Mouse (Mus musculus): ENCODE measurements around the gene Igsf11.

Igsf11 gene

DNA sequence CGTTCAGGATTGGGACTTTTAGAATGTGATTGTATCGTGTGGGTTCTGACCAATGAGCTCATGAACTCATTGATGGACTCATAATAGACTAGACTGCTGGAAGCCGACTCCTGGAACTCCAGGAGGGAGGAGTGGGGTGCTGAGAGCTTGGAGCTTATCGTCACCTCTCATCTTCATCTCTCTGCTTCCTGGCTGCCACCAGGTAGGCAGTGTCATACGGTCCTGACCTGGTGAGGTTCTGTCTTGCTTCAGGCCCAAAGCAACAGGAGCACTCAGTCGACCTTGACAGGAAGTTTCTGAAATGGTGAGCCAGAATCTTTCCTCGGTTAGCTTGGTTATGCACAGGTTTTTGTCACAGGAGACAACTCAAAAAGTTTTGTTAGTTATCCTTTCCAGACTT, at the start of gene Igsf11:
Igsf11 (plus strand) TSS at position 301 of the 400 bp plus-strand sequence.
- no peak for DNase-seq (ENCODE audit: low read depth, low spot score)

GRCm38 (mm10) chr16:38858120-38858749, 34.2 kb upstream of the Igsf11 start:
- peak; percentile 48 for DNase-seq (ENCODE audit: low read depth, low spot score)

DNA sequence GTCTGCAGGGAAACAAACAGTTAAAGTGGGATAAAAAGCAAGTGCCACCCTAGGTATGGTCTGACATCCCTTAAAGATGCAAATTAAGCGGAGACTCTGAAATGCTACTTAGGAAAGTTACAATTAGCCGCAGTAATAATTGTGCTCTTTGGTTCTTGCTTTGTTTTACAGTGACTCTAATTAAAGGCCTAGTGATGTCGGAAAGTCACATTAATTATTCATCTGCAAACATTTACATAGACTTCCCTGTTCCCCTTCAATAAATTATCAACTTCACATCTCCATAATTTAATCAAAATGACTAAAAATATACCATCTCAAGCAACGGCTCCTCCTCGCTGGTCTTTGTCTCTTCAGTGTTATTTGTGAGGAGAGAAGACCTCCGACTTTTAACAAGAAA, 31.9 kb upstream of the Igsf11 start:
- DNase-seq (ENCODE audit: low read depth, low spot score): no peak

- DNase-seq (ENCODE audit: low read depth, low spot score): no peak
Observed at GRCm38 (mm10) chr16:38864358-38864757, 28.1 kb upstream of the Igsf11 start.

DNA sequence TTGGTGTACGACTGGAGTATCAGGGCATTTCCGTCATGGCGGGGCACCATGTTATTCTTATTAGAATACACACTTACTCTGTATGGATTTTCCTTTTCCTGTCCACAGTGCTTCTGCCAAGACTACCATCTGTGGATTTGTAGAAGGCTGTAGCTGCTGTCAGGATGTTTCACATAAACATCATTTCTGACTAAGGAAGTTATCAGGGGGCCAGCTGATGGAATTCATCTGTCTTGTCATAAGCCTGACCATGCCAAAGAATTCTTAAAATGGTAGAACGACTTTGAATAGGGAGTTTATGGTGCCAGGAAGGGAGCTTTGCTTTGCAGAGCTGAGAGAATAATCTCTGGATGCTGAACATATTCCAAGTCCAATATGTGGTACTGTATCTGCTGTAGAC, 19.2 kb upstream of the Igsf11 start:
- DNase-seq (ENCODE audit: low read depth, low spot score): no peak

GRCm38 (mm10) chr16:38874481-38874880, 18.0 kb upstream of the Igsf11 start:
- DNase-seq (ENCODE audit: low read depth, low spot score): no peak

- DNase-seq (ENCODE audit: low read depth, low spot score): no peak
Observed at GRCm38 (mm10) chr16:38898816-38899425, 6.5 kb downstream of the Igsf11 start.

GRCm38 (mm10) chr16:38900024-38900423, 7.6 kb downstream of the Igsf11 start:
- no peak for DNase-seq (ENCODE audit: low read depth, low spot score)

GRCm38 (mm10) chr16:38902111-38902778, 9.8 kb downstream of the Igsf11 start:
- peak; percentile 84 for DNase-seq (ENCODE audit: low read depth, low spot score)

DNA sequence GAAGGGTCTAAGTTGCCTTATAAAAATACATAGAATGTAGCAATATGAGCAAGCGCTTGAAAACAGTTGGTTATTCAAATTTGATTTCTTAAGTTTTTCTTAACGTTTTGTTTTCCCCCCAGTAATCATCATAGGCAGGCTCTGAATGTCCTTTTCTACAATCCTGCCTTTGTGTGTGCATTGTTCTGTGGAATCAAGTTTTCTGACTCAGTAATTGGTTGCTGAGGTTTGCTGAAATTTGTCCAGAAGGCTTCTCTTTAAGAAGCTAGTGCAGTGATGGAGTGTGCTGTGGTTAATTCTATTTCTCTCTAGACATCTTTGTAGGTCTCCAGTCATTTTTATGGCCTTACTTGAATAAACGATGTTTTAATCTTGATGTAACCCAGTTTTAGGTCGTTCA, 10.5 kb downstream of the Igsf11 start:
- no peak for DNase-seq (ENCODE audit: low read depth, low spot score)

GRCm38 (mm10) chr16:38904202-38904601, 11.7 kb downstream of the Igsf11 start:
- no peak for DNase-seq (ENCODE audit: low read depth, low spot score)

DNA sequence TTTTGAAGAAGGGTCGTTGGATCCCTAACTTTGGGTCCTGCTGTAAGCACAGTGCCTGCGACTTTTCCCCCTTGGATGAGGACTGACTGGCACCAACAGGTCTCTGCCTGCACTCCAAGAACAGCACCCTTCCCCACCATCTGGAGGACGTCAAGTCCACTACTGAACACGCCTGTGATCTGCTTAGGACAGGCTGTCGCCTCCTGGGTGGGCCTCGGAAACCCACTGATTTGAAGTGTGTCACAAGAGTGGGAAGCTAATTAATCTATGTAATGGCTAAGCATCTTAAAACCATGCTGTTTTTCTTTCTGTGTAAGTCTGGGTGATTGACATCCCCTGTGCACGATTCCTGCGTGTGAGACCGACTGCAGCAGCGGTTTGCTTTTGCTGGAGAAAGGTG, 13.4 kb downstream of the Igsf11 start:
- no peak for DNase-seq (ENCODE audit: low read depth, low spot score)

- no peak for DNase-seq (ENCODE audit: low read depth, low spot score)
Observed at GRCm38 (mm10) chr16:38908304-38908703, 15.8 kb downstream of the Igsf11 start.

- DNase-seq (ENCODE audit: low read depth, low spot score): no peak
Observed at GRCm38 (mm10) chr16:38909506-38909905, 17.0 kb downstream of the Igsf11 start.

DNA sequence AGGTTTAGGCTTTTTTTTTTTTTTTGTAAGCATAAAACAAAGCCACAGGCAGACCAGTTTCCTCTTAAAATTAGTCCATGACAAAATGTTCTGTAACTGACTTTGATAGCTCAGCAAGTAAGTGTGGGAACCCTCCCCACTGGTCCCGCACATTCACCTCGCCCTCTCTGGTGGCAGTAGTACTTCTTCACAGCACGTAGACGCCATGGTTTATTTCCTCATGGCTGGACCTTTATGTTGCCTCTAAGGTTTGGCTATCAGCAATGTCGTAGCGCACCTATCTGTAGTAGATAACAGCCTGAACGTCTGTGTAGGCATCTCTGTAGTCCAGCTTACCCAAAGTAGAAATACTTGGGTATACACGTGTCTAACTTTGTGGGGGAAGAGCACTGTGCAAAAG, 17.6 kb downstream of the Igsf11 start:
- DNase-seq (ENCODE audit: low read depth, low spot score): no peak

GRCm38 (mm10) chr16:38915451-38915850, 23.0 kb downstream of the Igsf11 start:
- no peak for DNase-seq (ENCODE audit: low read depth, low spot score)

- no peak for DNase-seq (ENCODE audit: low read depth, low spot score)
Observed at GRCm38 (mm10) chr16:38916053-38916786, 23.7 kb downstream of the Igsf11 start.

GRCm38 (mm10) chr16:38916885-38917284, 24.4 kb downstream of the Igsf11 start:
- DNase-seq (ENCODE audit: low read depth, low spot score): no peak

GRCm38 (mm10) chr16:38918121-38918520, 25.6 kb downstream of the Igsf11 start:
- DNase-seq (ENCODE audit: low read depth, low spot score): no peak

- no peak for DNase-seq (ENCODE audit: low read depth, low spot score)
Observed at GRCm38 (mm10) chr16:38920488-38920887, 28.0 kb downstream of the Igsf11 start.

DNA sequence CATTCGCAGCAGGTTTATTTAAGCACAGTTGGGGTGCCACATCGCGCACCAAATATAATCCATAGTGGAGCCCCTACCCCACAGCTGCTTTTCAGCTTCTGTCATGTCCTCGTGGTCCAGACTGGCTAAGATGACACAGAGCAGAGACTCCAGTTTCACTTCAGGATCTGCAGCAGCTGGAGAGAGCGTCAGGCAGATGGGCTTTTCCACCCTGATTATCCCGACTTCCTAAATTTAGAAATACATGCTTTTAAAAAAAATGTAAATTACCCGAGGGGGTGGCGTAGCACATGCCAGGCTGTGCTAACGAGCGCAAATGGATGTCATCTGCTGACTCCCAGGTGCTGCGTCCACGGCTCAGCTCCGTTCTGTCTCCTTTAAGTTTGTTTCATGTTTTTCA, 32.5 kb downstream of the Igsf11 start:
- DNase-seq (ENCODE audit: low read depth, low spot score): no peak

DNA sequence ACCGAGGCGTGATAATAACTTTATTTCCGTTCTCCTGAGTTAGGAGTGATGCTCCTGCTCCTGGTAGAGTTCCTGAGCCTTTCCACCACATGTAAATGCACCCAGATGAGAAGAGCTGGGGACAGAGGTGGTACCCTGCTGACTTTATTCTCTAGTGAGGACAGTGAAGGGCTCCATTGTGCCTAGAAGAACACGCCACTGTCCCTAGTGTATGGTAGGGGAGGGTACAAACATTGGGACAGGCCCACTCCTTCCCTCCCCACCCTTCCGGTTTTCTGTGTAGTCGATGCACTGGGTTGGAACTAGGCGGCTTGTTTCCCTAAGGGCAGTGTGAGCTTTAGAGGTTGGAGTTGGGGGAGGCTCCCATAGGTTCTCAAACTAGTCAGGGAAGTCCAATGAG, 36.3 kb downstream of the Igsf11 start:
- DNase-seq (ENCODE audit: low read depth, low spot score): no peak

Measured in A20 (cell line).